Mouse (Mus musculus) stomach, postnatal 0 days (tissue): ENCODE data around the gene Sptlc2.

ENCODE experiments used
- CTCF ChIP-seq: IDR thresholded peaks from 2 replicates; pipeline ENCODE4 v1.5.1; 2016; ENCODE audit warnings: antibody characterized with exemption, low read depth, mild to moderate bottlenecking, moderate library complexity
- EP300 ChIP-seq: optimal IDR thresholded peaks from 2 replicates; pipeline ENCODE3; 2016; ENCODE audit warnings: antibody characterized with exemption

GRCm38 (mm10) chr12:87428295-87428694 is 40.1 kb upstream of the Sptlc2 start:
- no peak for TF ChIP-seq CTCF
- no peak for TF ChIP-seq EP300
